Mouse (Mus musculus) forebrain, embryonic 16.5 days (tissue): ENCODE measurements at regions not wholly inside any gene's neighbourhood (a gene's known extent, or its start where the extent isn't known, plus 50 kb on each side); places are given as distances from the start of the nearest gene placed in this dataset.

Source experiments
- ATAC-seq: fragments of 200-750 bp; cut with Nextera tagmentation; 2 replicates; pipeline ENCODE4 v1.8.0; 2017; ENCODE audit warnings: mild to moderate bottlenecking, moderate library complexity
- H3K27ac ChIP-seq: fragments of 300-500 bp; sonication (generic); 2 replicates; pipeline ENCODE4 v1.5.1; 2014; ENCODE audit warnings: low read length, control low read depth
- H3K27me3 ChIP-seq: fragments of 300-500 bp; sonication (generic); replicated peaks from 2 replicates; pipeline ENCODE4 v1.6.1; 2014; ENCODE audit warnings: low read length; ENCODE audit not compliant: control insufficient read depth, insufficient read depth
- H3K36me3 ChIP-seq: fragments of 300-500 bp; sonication (generic); 2 replicates; pipeline ENCODE4 v1.6.1; 2014; ENCODE audit not compliant: control insufficient read depth, insufficient read depth
- H3K4me1 ChIP-seq: fragments of 300-500 bp; sonication (generic); replicated peaks from 2 replicates; pipeline ENCODE4 v1.6.1; 2014; ENCODE audit warnings: low read length; ENCODE audit not compliant: control insufficient read depth, insufficient read depth
- H3K4me2 ChIP-seq: fragments of 300-500 bp; sonication (generic); 2 replicates; pipeline ENCODE4 v1.6.1; 2014; ENCODE audit warnings: mild to moderate bottlenecking, low read length, control low read depth
- H3K4me3 ChIP-seq: fragments of 300-500 bp; sonication (generic); replicated peaks from 2 replicates; pipeline ENCODE4 v1.5.1; 2014; ENCODE audit warnings: mild to moderate bottlenecking, low read length, control low read depth
- H3K9ac ChIP-seq: fragments of 300-500 bp; sonication (generic); replicated peaks from 2 replicates; pipeline ENCODE4 v1.6.1; 2014; ENCODE audit warnings: low read depth, low read length, control low read depth
- H3K9me3 ChIP-seq: fragments of 300-500 bp; sonication (generic); 2 replicates; pipeline ENCODE4 v1.6.1; 2016; ENCODE audit warnings: low read length; ENCODE audit not compliant: control insufficient read depth
- WGBS: fragments of 180-500 bp; shearing (Covaris S2); extraction: QIAGEN DNeasy Blood & Tissue Kit; methylation state at CpG from one replicate; pipeline ENCODE4 v1.1.7; 2014; 5-methylcytosine and 5-hydroxymethylcytosine counted together

- H3K4me2 ChIP-seq, result no peak overlapping the region
- WGBS, result 76% methylated on average over 9 of the region's 9 CpGs
- H3K36me3 ChIP-seq, result no peaks in the 10 kb centered on the region
These were observed 108.2 kb downstream of the Bms1 start for GRCm38 (mm10) chr6:118311081-118311480.

GRCm38 (mm10) chr6:118309923-118310322 lies 109.4 kb downstream of the Bms1 start:
- H3K36me3 ChIP-seq, result no peaks in the 10 kb centered on the region
- H3K4me3 ChIP-seq, result no peak overlapping the region
- H3K27me3 ChIP-seq, result no peaks in the 10 kb centered on the region
- WGBS, result 76% methylated on average over 2 of the region's 2 CpGs
- no peak overlapping the region for H3K9ac ChIP-seq
- no peaks in the 10 kb centered on the region for H3K4me1 ChIP-seq
- H3K4me2 ChIP-seq, result no peak overlapping the region
- no peak overlapping the region for H3K27ac ChIP-seq
- no peaks in the 10 kb centered on the region for H3K9me3 ChIP-seq
- no peak for ATAC-seq

More at GRCm38 (mm10) chr6:118311081-118311480, 108.2 kb downstream of the Bms1 start:
- Histone ChIP-seq H3K27ac (no peak overlapping the region), H3K4me3 (no peak overlapping the region), H3K27me3 (no peaks in the 10 kb centered on the region), H3K9me3 (no peaks in the 10 kb centered on the region), H3K4me1 (no peaks in the 10 kb centered on the region), H3K9ac (no peak overlapping the region)
- no peak for ATAC-seq

DNA sequence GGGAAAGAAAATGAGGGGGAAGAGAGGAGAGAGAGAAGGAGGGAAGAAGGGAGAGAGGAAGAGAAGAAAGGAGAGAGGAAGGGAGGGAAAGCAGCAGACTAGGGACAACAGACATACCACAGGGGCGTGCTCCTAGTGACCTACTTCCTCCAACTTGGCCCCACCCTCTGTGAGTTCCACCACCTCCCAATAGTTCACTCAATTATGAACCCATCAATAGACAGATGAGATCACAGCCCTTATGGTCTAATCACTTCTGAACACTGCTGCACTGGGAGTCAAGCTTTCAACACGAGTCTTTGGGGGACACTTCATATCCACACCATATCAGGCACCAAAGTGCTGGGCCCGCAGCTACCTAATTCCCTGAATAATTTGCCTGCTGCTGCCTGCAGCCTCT lies 110.7 kb downstream of the Bms1 start:
- H3K36me3 ChIP-seq, result no peaks in the 10 kb centered on the region
- no peaks in the 10 kb centered on the region for H3K4me1 ChIP-seq
- no peak for ATAC-seq
- H3K9ac ChIP-seq, result no peak overlapping the region
- H3K9me3 ChIP-seq, result no peaks in the 10 kb centered on the region
- H3K4me3 ChIP-seq, result no peak overlapping the region
- H3K4me2 ChIP-seq, result no peak overlapping the region
- no peaks in the 10 kb centered on the region for H3K27me3 ChIP-seq
- WGBS, result 80% methylated on average over 3 of the region's 3 CpGs
- no peak overlapping the region for H3K27ac ChIP-seq

- Histone ChIP-seq H3K36me3 (no peaks in the 10 kb centered on the region), H3K4me3 (no peak overlapping the region), H3K27ac (no peak overlapping the region), H3K4me1 (peaks cover under 1% of the 10 kb centered on the region), H3K9ac (no peak overlapping the region), H3K9me3 (no peaks in the 10 kb centered on the region), H3K27me3 (no peaks in the 10 kb centered on the region), H3K4me2 (no peak overlapping the region)
- no peak for ATAC-seq
- 51% methylated on average over 4 of the region's 4 CpGs for WGBS
These were observed 110.0 kb upstream of the Ret start for GRCm38 (mm10) chr6:118307481-118307880.

DNA sequence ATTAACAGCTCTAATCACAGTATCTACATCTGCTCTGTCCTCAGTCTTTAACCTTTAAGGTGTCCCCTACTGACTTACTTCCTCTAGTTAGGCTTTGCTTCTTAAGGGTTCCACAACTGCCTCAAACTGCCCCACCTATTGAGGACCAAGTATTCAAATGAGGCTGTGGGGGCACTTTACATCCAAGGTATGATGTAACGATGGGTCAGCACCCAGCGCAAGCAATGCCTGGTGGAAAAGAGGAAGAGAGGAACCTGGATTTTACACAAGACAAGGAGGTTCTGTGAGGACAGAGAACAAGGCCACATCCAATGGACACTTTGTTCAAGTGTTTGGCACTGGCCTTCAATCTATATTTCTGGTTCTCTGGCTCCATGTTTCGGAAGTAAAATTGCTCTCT lies 107.7 kb upstream of the Ret start:
- Histone ChIP-seq H3K9me3 (no peaks in the 10 kb centered on the region), H3K27me3 (no peaks in the 10 kb centered on the region), H3K27ac (no peak overlapping the region), H3K4me3 (no peak overlapping the region), H3K9ac (no peak overlapping the region), H3K4me2 (no peak overlapping the region), H3K4me1 (peaks cover 12% of the 10 kb centered on the region), H3K36me3 (no peaks in the 10 kb centered on the region)
- ATAC-seq, result no peak
- WGBS, result 96% methylated on average over 3 of the region's 3 CpGs

GRCm38 (mm10) chr6:118302783-118303350 lies 105.3 kb upstream of the Ret start:
- Histone ChIP-seq H3K9ac (no peak overlapping the region), H3K4me2 (no peak overlapping the region), H3K4me3 (no peak overlapping the region), H3K36me3 (no peaks in the 10 kb centered on the region), H3K27ac (no peak overlapping the region), H3K27me3 (no peaks in the 10 kb centered on the region), H3K9me3 (no peaks in the 10 kb centered on the region), H3K4me1 (peaks cover 12% of the 10 kb centered on the region)
- no peak for ATAC-seq
- 34% methylated on average over 7 of the region's 7 CpGs for WGBS

- no peak overlapping the region for H3K4me2 ChIP-seq
- no peak overlapping the region for H3K27ac ChIP-seq
- H3K27me3 ChIP-seq, result no peaks in the 10 kb centered on the region
- peaks cover 12% of the 10 kb centered on the region for H3K4me1 ChIP-seq
- H3K9me3 ChIP-seq, result no peaks in the 10 kb centered on the region
- ATAC-seq, result peak; percentile 65
- WGBS, result 18% methylated on average over 11 of the region's 11 CpGs
- no peak overlapping the region for H3K4me3 ChIP-seq
- H3K9ac ChIP-seq, result no peak overlapping the region
- no peaks in the 10 kb centered on the region for H3K36me3 ChIP-seq
These were observed 104.6 kb upstream of the Ret start for GRCm38 (mm10) chr6:118301880-118302782.

GRCm38 (mm10) chr6:118300781-118301180 lies 103.3 kb upstream of the Ret start:
- Histone ChIP-seq H3K4me1 (peaks cover 12% of the 10 kb centered on the region), H3K27me3 (no peaks in the 10 kb centered on the region), H3K27ac (no peak overlapping the region), H3K4me2 (no peak overlapping the region), H3K36me3 (no peaks in the 10 kb centered on the region), H3K9me3 (no peaks in the 10 kb centered on the region), H3K9ac (no peak overlapping the region), H3K4me3 (no peak overlapping the region)
- WGBS, result 94% methylated on average over 6 of the region's 6 CpGs
- ATAC-seq, result no peak

DNA sequence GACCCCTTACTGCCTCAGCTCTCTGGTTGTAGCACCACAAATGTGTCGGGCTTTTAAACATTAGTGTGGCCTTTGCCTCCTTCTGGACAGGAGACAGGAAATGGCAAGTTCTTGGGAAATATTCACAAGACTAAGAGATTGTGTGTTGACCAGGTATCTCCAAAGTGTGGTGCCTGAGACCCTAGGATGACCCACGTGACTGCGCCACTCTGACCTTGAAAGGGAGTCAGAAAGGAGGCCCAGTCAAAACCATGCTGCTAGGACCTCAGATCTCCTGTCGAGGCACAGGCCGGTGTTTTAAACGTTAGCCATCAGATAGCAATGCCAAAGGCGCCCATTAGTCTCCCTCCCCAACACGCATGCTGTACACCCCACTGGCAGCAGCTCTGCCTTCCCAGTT lies 100.1 kb upstream of the Ret start:
- no peak overlapping the region for H3K9ac ChIP-seq
- peaks cover 12% of the 10 kb centered on the region for H3K4me1 ChIP-seq
- ATAC-seq, result no peak
- no peak overlapping the region for H3K27ac ChIP-seq
- H3K4me3 ChIP-seq, result no peak overlapping the region
- no peaks in the 10 kb centered on the region for H3K9me3 ChIP-seq
- H3K27me3 ChIP-seq, result no peaks in the 10 kb centered on the region
- no peak overlapping the region for H3K4me2 ChIP-seq
- no peaks in the 10 kb centered on the region for H3K36me3 ChIP-seq
- WGBS, result 84% methylated on average over 8 of the region's 8 CpGs
